Mouse (Mus musculus) stomach, postnatal 0 days (tissue): Measurements from ENCODE around the gene Oas1g. TPM values are rescaled to one million over a fixed set of nuclear protein-coding genes. Genes with fewer than 3 reads are reported as not detected.
"Not testable (repeated sequence)": the region's sequence is repeated elsewhere in the genome, so short reads cannot be mapped to it uniquely, and the experiment has no call there.

Source experiments
- ATAC-seq: fragments of 200-750 bp; cut with Nextera tagmentation; 2 replicates; pipeline ENCODE4 v1.8.0; 2017; ENCODE audit not compliant: low FRiP score, low TSS enrichment
- DNase-seq: peaks from one replicate; pipeline ENCODE4 v3.0.0-alpha.2; 2016; ENCODE audit warnings: low spot score
- H3K27ac ChIP-seq: fragments of 300-500 bp; sonication (generic); replicated peaks from 2 replicates; pipeline ENCODE4 v1.5.1; 2014; ENCODE audit warnings: mild to moderate bottlenecking, control low read depth
- H3K27me3 ChIP-seq: fragments of 300-500 bp; sonication (generic); 2 replicates; pipeline ENCODE4 v1.6.1; 2014; ENCODE audit warnings: low read length; ENCODE audit not compliant: control insufficient read depth, insufficient read depth
- H3K36me3 ChIP-seq: fragments of 300-500 bp; sonication (generic); 2 replicates; pipeline ENCODE4 v1.6.1; 2014; ENCODE audit warnings: low read length, mixed read lengths; ENCODE audit not compliant: control insufficient read depth, insufficient read depth
- H3K4me1 ChIP-seq: fragments of 300-500 bp; sonication (generic); replicated peaks from 2 replicates; pipeline ENCODE4 v1.6.1; 2014; ENCODE audit warnings: antibody characterized with exemption; ENCODE audit not compliant: control insufficient read depth, insufficient read depth
- H3K4me2 ChIP-seq: fragments of 300-500 bp; sonication (generic); replicated peaks from 2 replicates; pipeline ENCODE4 v1.6.1; 2014; ENCODE audit warnings: low read depth, mild to moderate bottlenecking, control low read depth, moderate library complexity
- H3K4me3 ChIP-seq: fragments of 300-500 bp; sonication (generic); 2 replicates; pipeline ENCODE4 v1.5.1; 2014; ENCODE audit warnings: low read depth, low read length, control low read depth
- H3K9ac ChIP-seq: fragments of 300-500 bp; sonication (generic); 2 replicates; pipeline ENCODE4 v1.6.1; 2014; ENCODE audit warnings: mild to moderate bottlenecking, low read length, control low read depth, mixed read lengths
- H3K9me3 ChIP-seq: fragments of 300-500 bp; sonication (generic); 2 replicates; pipeline ENCODE4 v1.6.1; 2016; ENCODE audit warnings: low read length; ENCODE audit not compliant: control insufficient read depth
- CTCF ChIP-seq: IDR thresholded peaks from 2 replicates; pipeline ENCODE4 v1.5.1; 2016; ENCODE audit warnings: antibody characterized with exemption, low read depth, mild to moderate bottlenecking, moderate library complexity
- EP300 ChIP-seq: optimal IDR thresholded peaks from 2 replicates; pipeline ENCODE3; 2016; ENCODE audit warnings: antibody characterized with exemption
- WGBS: fragments of 180-500 bp; shearing (Covaris S2); extraction: QIAGEN DNeasy Blood & Tissue Kit; methylation state at CpG from one replicate; pipeline ENCODE4 v1.1.7; 2014; 5-methylcytosine and 5-hydroxymethylcytosine counted together
- polyA plus RNA-seq: library from polyadenylated mRNA; unstranded; fragments of >200 nt; fragmentation: Nextera tagmentation; extraction: Ambion mirVana; gene quantifications from 2 replicates; pipeline ENCODE4 v1.2.1, GENCODE M21; 2015

The Oas1g gene
- polyA plus RNA-seq, 1 experiment from 2014 or later, result 5.1 TPM

GRCm38 (mm10) chr5:120876839-120877238, 10.6 kb downstream of the Oas1g start:
- ATAC-seq, H3K4me2 ChIP-seq, DNase-seq, H3K4me3 ChIP-seq, H3K9ac ChIP-seq, H3K27ac ChIP-seq, H3K27me3 ChIP-seq, H3K4me1 ChIP-seq, H3K36me3 ChIP-seq, H3K9me3 ChIP-seq: not testable (repeated sequence)
- WGBS, result 52% methylated on average over 2 of the region's 3 CpGs

GRCm38 (mm10) chr5:120871469-120871868, 15.9 kb downstream of the Oas1g start:
- no peak overlapping the region for H3K4me2 ChIP-seq
- no peaks in the 10 kb centered on the region for H3K36me3 ChIP-seq
- no peaks in the 10 kb centered on the region for H3K4me1 ChIP-seq
- no peak overlapping the region for H3K4me3 ChIP-seq
- no peak overlapping the region for H3K27ac ChIP-seq
- 50% methylated on average over 2 of the region's 2 CpGs for WGBS
- ATAC-seq, result no peak
- no peaks in the 10 kb centered on the region for H3K9me3 ChIP-seq
- H3K9ac ChIP-seq, result no peak overlapping the region
- TF ChIP-seq CTCF (no peak), EP300 (no peak)
- no peaks in the 10 kb centered on the region for H3K27me3 ChIP-seq
- no peak for DNase-seq

GRCm38 (mm10) chr5:120870782-120871181, 16.6 kb downstream of the Oas1g start:
- no peak overlapping the region for H3K4me2 ChIP-seq
- WGBS, result 81% methylated on average over 7 of the region's 7 CpGs
- ATAC-seq (no peak), DNase-seq (no peak)
- no peak overlapping the region for H3K9ac ChIP-seq
- no peaks in the 10 kb centered on the region for H3K9me3 ChIP-seq
- no peak overlapping the region for H3K4me3 ChIP-seq
- TF ChIP-seq CTCF (no peak), EP300 (no peak)
- H3K36me3 ChIP-seq, result no peaks in the 10 kb centered on the region
- no peak overlapping the region for H3K27ac ChIP-seq
- no peaks in the 10 kb centered on the region for H3K27me3 ChIP-seq
- no peaks in the 10 kb centered on the region for H3K4me1 ChIP-seq

GRCm38 (mm10) chr5:120870081-120870480, 17.3 kb downstream of the Oas1g start:
- 55% methylated on average over 3 of the region's 3 CpGs for WGBS

GRCm38 (mm10) chr5:120869436-120870015, 17.9 kb downstream of the Oas1g start:
- no peaks in the 10 kb centered on the region for H3K9me3 ChIP-seq
- no peak overlapping the region for H3K27ac ChIP-seq
- no peak overlapping the region for H3K4me3 ChIP-seq
- no peaks in the 10 kb centered on the region for H3K36me3 ChIP-seq
- 81% methylated on average over 7 of the region's 7 CpGs for WGBS
- H3K4me2 ChIP-seq, result no peak overlapping the region
- TF ChIP-seq EP300 (no peak), CTCF (no peak)
- H3K4me1 ChIP-seq, result no peaks in the 10 kb centered on the region
- DNase-seq (no peak), ATAC-seq (no peak)
- no peak overlapping the region for H3K9ac ChIP-seq
- H3K27me3 ChIP-seq, result no peaks in the 10 kb centered on the region

More at GRCm38 (mm10) chr5:120870081-120870480, 17.3 kb downstream of the Oas1g start:
- Histone ChIP-seq H3K27ac (no peak overlapping the region), H3K9me3 (no peaks in the 10 kb centered on the region), H3K9ac (no peak overlapping the region), H3K4me2 (no peak overlapping the region), H3K27me3 (no peaks in the 10 kb centered on the region), H3K4me1 (no peaks in the 10 kb centered on the region), H3K36me3 (no peaks in the 10 kb centered on the region), H3K4me3 (no peak overlapping the region)
- TF ChIP-seq EP300 (no peak), CTCF (no peak)
- DNase-seq (no peak), ATAC-seq (no peak)

- ATAC-seq, result no peak
- H3K4me2 ChIP-seq, result no peak overlapping the region
- H3K4me3 ChIP-seq, result no peak overlapping the region
- no peaks in the 10 kb centered on the region for H3K9me3 ChIP-seq
- H3K4me1 ChIP-seq, result no peaks in the 10 kb centered on the region
- H3K27ac ChIP-seq, result no peak overlapping the region
- H3K36me3 ChIP-seq, result no peaks in the 10 kb centered on the region
- H3K27me3 ChIP-seq, result no peaks in the 10 kb centered on the region
- WGBS, result 66% methylated on average over 3 of the region's 3 CpGs
- DNase-seq, result peak; percentile 27
- TF ChIP-seq CTCF, result peak; percentile 66
- TF ChIP-seq EP300, result no peak
- no peak overlapping the region for H3K9ac ChIP-seq
Measured at GRCm38 (mm10) chr5:120865336-120865860, 22.0 kb downstream of the Oas1g start.
